Mouse (Mus musculus): ENCODE results near the gene Ddr2. TPM values are rescaled to one million over a fixed set of nuclear protein-coding genes. Genes with fewer than 3 reads are reported as not detected.
A peak's percentile ranks its signal among the peaks of the same experiment; 100 is the strongest.

Gene Ddr2
- polyA plus RNA-seq, 1 experiment from 2014 or later = 1.4 TPM

DNA sequence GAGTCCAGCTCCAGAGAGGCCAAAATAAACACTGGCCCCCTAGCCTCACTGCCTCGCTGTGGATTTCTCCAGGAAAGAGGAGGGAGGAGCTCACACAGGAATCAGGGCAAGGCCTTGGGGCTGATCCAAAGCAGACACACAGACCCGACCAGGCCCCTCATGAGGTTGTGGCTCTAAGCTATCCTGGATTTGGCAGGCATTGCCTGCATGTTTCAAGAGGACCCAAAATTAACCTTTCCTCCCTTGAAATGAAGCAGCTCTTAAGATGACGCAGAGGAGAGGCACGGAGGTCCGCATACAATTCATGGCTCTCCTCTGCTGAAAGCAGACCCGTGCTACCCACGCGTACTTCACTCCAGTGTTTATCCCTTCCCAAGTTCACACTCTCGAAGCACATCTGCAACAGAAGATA, 46.5 kb downstream of the Ddr2 start:
- no peak overlapping the region for H3K4me3 ChIP-seq (ENCODE audit: low read depth, low read length)
- no peak overlapping the region for H3K9ac ChIP-seq (replicated peaks)
- H3K4me2 ChIP-seq (ENCODE audit: low read depth, low read length) = no peak overlapping the region
- no peak overlapping the region for H3K27ac ChIP-seq (ENCODE audit: low read depth)
- TF ChIP-seq EP300 (IDR thresholded peaks at IDR 0.05; ENCODE audit: low read depth) (no peak), CTCF (IDR thresholded peaks at IDR 0.05; ENCODE audit: low read depth) (no peak)
- no peaks in the 10 kb centered on the region for H3K9me3 ChIP-seq (ENCODE audit: low read length)
- ATAC-seq = no peak
- H3K4me1 ChIP-seq (ENCODE audit: insufficient read depth) = no peaks in the 10 kb centered on the region
- 46% methylated on average over 9 of the region's 9 CpGs for WGBS (ENCODE audit: insufficient replicate concordance)
- H3K27me3 ChIP-seq (ENCODE audit: insufficient read depth, low read length) = no peaks in the 10 kb centered on the region
- no peak for DNase-seq
- no peaks in the 10 kb centered on the region for H3K36me3 ChIP-seq (replicated peaks; ENCODE audit: insufficient read depth, low read length)

DNA sequence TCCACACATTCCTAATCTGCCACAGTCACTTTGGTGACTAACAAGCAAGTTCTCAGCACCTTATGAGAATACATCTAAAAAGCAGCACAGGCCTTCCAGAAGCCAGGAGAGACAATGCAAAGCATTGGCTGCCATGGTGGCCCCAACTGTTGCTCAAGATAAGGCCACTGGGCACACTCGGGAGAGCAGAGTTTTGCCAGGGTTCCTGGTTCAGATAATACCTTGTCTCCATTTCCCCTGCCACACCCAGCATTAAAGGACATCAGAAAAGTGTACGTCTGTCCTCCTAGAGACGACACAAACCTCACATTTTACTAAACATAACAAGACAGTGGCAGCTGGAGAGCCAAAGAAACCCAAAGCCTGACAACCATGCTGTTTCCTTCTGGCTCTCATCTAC, 50.3 kb downstream of the Ddr2 start:
- no peak overlapping the region for H3K27ac ChIP-seq (ENCODE audit: low read depth)

GRCm38 (mm10) chr1:170059347-170059746, 51.2 kb downstream of the Ddr2 start:
- no peaks in the 10 kb centered on the region for H3K4me1 ChIP-seq (ENCODE audit: insufficient read depth)
- no peak for ATAC-seq
- no peaks in the 10 kb centered on the region for H3K36me3 ChIP-seq (replicated peaks; ENCODE audit: insufficient read depth, low read length)
- no peak for DNase-seq
- no peak overlapping the region for H3K9ac ChIP-seq (replicated peaks)
- H3K4me2 ChIP-seq (ENCODE audit: low read depth, low read length) = no peak overlapping the region
- no peaks in the 10 kb centered on the region for H3K9me3 ChIP-seq (ENCODE audit: low read length)
- no peak overlapping the region for H3K27ac ChIP-seq (ENCODE audit: low read depth)
- 65% methylated on average over 9 of the region's 9 CpGs for WGBS (ENCODE audit: insufficient replicate concordance)
- H3K27me3 ChIP-seq (ENCODE audit: insufficient read depth, low read length) = no peaks in the 10 kb centered on the region
- H3K4me3 ChIP-seq (ENCODE audit: low read depth, low read length) = no peak overlapping the region
- TF ChIP-seq CTCF (IDR thresholded peaks at IDR 0.05; ENCODE audit: low read depth) (no peak), EP300 (IDR thresholded peaks at IDR 0.05; ENCODE audit: low read depth) (no peak)

More for the DNA sequence above, 50.3 kb downstream of the Ddr2 start:
- TF ChIP-seq CTCF (IDR thresholded peaks at IDR 0.05; ENCODE audit: low read depth) = no peak
- 0 out of 2 replicates have a peak, but pooled peaks have one; percentile 14 for TF ChIP-seq EP300 (IDR thresholded peaks at IDR 0.05; ENCODE audit: low read depth)
- DNase-seq (no peak), ATAC-seq (0 out of 2 replicates have a peak, but pooled peaks have one; percentile 31)
- H3K27me3 ChIP-seq (ENCODE audit: insufficient read depth, low read length) = no peaks in the 10 kb centered on the region
- H3K4me2 ChIP-seq (ENCODE audit: low read depth, low read length) = no peak overlapping the region
- WGBS (ENCODE audit: insufficient replicate concordance) = 51% methylated on average over 3 of the region's 3 CpGs
- H3K9ac ChIP-seq (replicated peaks) = no peak overlapping the region
- no peaks in the 10 kb centered on the region for H3K36me3 ChIP-seq (replicated peaks; ENCODE audit: insufficient read depth, low read length)
- H3K4me3 ChIP-seq (ENCODE audit: low read depth, low read length) = no peak overlapping the region
- no peaks in the 10 kb centered on the region for H3K9me3 ChIP-seq (ENCODE audit: low read length)
- H3K4me1 ChIP-seq (ENCODE audit: insufficient read depth) = no peaks in the 10 kb centered on the region

GRCm38 (mm10) chr1:170058051-170058450, 52.5 kb downstream of the Ddr2 start:
- TF ChIP-seq EP300 (IDR thresholded peaks at IDR 0.05; ENCODE audit: low read depth) = no peak
- TF ChIP-seq CTCF (IDR thresholded peaks at IDR 0.05; ENCODE audit: low read depth) = no peak
- DNase-seq = no peak
- no peak for ATAC-seq
- no peak overlapping the region for H3K27ac ChIP-seq (ENCODE audit: low read depth)
- no peak overlapping the region for H3K4me3 ChIP-seq (ENCODE audit: low read depth, low read length)
- no peaks in the 10 kb centered on the region for H3K36me3 ChIP-seq (replicated peaks; ENCODE audit: insufficient read depth, low read length)
- no peak overlapping the region for H3K4me2 ChIP-seq (ENCODE audit: low read depth, low read length)
- H3K27me3 ChIP-seq (ENCODE audit: insufficient read depth, low read length) = no peaks in the 10 kb centered on the region
- WGBS (ENCODE audit: insufficient replicate concordance) = 78% methylated on average over 11 of the region's 11 CpGs
- no peaks in the 10 kb centered on the region for H3K9me3 ChIP-seq (ENCODE audit: low read length)
- no peaks in the 10 kb centered on the region for H3K4me1 ChIP-seq (ENCODE audit: insufficient read depth)
- H3K9ac ChIP-seq (replicated peaks) = no peak overlapping the region

DNA sequence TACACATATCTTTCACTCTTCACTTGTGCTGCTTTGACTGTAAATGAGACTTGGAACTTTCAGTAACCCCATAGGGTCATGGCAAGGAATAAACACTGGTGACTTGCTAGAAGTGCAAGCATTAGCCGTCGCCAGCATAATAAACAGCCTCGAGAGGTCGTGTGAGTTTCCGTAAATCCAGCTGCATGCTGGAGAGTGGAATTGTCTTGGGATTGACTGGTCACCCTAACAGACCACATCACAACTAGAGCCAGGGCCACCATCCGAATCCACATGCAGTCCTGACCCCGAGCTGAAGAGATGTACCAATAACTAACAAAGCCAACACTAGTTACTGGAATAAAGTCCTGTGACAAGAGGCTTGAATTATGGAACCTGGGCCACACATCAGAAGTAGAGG, 53.0 kb downstream of the Ddr2 start:
- no peaks in the 10 kb centered on the region for H3K36me3 ChIP-seq (replicated peaks; ENCODE audit: insufficient read depth, low read length)
- no peaks in the 10 kb centered on the region for H3K9me3 ChIP-seq (ENCODE audit: low read length)
- WGBS (ENCODE audit: insufficient replicate concordance) = 82% methylated on average over 7 of the region's 7 CpGs
- H3K27ac ChIP-seq (ENCODE audit: low read depth) = no peak overlapping the region
- H3K4me2 ChIP-seq (ENCODE audit: low read depth, low read length) = no peak overlapping the region
- H3K4me1 ChIP-seq (ENCODE audit: insufficient read depth) = no peaks in the 10 kb centered on the region
- no peak overlapping the region for H3K4me3 ChIP-seq (ENCODE audit: low read depth, low read length)
- H3K9ac ChIP-seq (replicated peaks) = no peak overlapping the region
- ATAC-seq (no peak), DNase-seq (no peak)
- H3K27me3 ChIP-seq (ENCODE audit: insufficient read depth, low read length) = no peaks in the 10 kb centered on the region
- TF ChIP-seq EP300 (IDR thresholded peaks at IDR 0.05; ENCODE audit: low read depth) (no peak), CTCF (IDR thresholded peaks at IDR 0.05; ENCODE audit: low read depth) (no peak)

DNA sequence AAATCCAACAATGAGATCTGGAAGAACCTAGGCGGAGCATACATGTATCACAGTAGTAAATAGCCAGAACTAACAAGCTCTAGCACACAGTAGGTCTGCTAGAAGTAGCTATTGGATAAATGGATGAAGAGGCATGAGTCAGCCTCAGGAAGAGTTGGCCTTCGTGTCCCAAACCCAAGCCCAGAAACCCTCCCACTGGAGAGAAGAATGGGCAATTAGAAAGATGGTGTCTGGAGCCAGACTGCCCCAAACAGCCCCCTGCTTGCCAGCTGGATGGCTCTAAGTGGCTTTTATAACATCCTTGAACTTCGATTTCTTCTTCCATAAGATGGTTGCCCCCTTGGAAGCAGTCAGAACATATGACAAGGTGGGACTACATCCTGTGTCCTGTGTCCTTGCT, 53.6 kb downstream of the Ddr2 start:
- DNase-seq = no peak
- Histone ChIP-seq H3K4me1 (ENCODE audit: insufficient read depth) (no peaks in the 10 kb centered on the region), H3K4me2 (ENCODE audit: low read depth, low read length) (no peak overlapping the region), H3K9me3 (ENCODE audit: low read length) (no peaks in the 10 kb centered on the region), H3K27ac (ENCODE audit: low read depth) (no peak overlapping the region), H3K4me3 (ENCODE audit: low read depth, low read length) (no peak overlapping the region), H3K9ac (replicated peaks) (no peak overlapping the region), H3K27me3 (ENCODE audit: insufficient read depth, low read length) (no peaks in the 10 kb centered on the region), H3K36me3 (replicated peaks; ENCODE audit: insufficient read depth, low read length) (no peaks in the 10 kb centered on the region)
- no peak for TF ChIP-seq CTCF (IDR thresholded peaks at IDR 0.05; ENCODE audit: low read depth)
- TF ChIP-seq EP300 (IDR thresholded peaks at IDR 0.05; ENCODE audit: low read depth) = no peak
- no peak for ATAC-seq
- WGBS (ENCODE audit: insufficient replicate concordance) = 72% methylated on average over 3 of the region's 3 CpGs

GRCm38 (mm10) chr1:170056214-170056613, 54.3 kb downstream of the Ddr2 start:
- no peak for TF ChIP-seq CTCF (IDR thresholded peaks at IDR 0.05; ENCODE audit: low read depth)
- no peak for TF ChIP-seq EP300 (IDR thresholded peaks at IDR 0.05; ENCODE audit: low read depth)

More at GRCm38 (mm10) chr1:170056214-170056613, 54.3 kb downstream of the Ddr2 start:
- no peaks in the 10 kb centered on the region for H3K27me3 ChIP-seq (ENCODE audit: insufficient read depth, low read length)
- no peak overlapping the region for H3K4me3 ChIP-seq (ENCODE audit: low read depth, low read length)
- ATAC-seq (no peak), DNase-seq (no peak)
- no peak overlapping the region for H3K27ac ChIP-seq (ENCODE audit: low read depth)
- H3K36me3 ChIP-seq (replicated peaks; ENCODE audit: insufficient read depth, low read length) = no peaks in the 10 kb centered on the region
- H3K4me1 ChIP-seq (ENCODE audit: insufficient read depth) = no peaks in the 10 kb centered on the region
- H3K9ac ChIP-seq (replicated peaks) = no peak overlapping the region
- no peak overlapping the region for H3K4me2 ChIP-seq (ENCODE audit: low read depth, low read length)
- H3K9me3 ChIP-seq (ENCODE audit: low read length) = no peaks in the 10 kb centered on the region
- WGBS (ENCODE audit: insufficient replicate concordance) = 73% methylated on average over 6 of the region's 6 CpGs

Measured in liver, postnatal 0 days (tissue).